In the genomic region with DNA sequence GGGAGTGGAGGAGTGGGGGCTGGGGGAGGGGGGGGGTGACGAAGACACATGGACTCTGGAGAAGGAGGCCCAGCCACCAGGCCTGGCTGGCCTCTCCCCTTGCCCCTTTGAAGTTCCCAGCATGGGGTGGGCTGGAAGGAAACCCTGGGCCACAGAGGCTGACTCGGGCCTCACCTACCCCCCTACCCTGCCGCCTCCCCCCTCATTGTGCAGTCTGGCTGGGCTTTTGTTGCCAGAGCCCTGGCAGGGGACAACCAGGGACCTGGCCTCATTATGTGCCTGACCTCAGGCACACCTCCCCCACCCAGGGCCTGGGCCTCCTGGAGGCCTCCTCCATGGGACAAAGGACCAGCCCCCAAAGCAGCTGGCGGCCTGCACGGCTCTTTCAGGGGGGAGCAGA, we compare ENCODE assay signal across 10 mouse cellular contexts.
A peak's percentile ranks its signal among the peaks of the same experiment; 100 is the strongest.
DNase-seq lines count a peak whose midpoint lies in the region; ATAC-seq and TF ChIP-seq lines count a peak whose summit lies in the region.
"Had no signal": no experiment of that assay in that cellular context is flagged by ENCODE, and none has a peak within 500 bp of the region (broad histone marks: within the 10 kb centered on the region; RNA-seq: fewer than 3 reads in every experiment).

No protein-coding gene starts in this region.

- TF ChIP-seq CTCF in heart, adult 2 months (IDR thresholded peaks at IDR 0.05): no peak

- TF ChIP-seq POLR2A in heart, adult 2 months (IDR thresholded peaks at IDR 0.05; ENCODE audit: insufficient read depth, low read depth, low read length): no peak

- H3K4me2 ChIP-seq in heart, embryonic 14.5 days (ENCODE audit: low read length): no peak overlapping the region
- H3K4me2 ChIP-seq in midbrain, embryonic 15.5 days: no peak overlapping the region

- 33% methylated on average over 5 of the region's 5 CpGs for WGBS in heart, embryonic 14.5 days
- 44% methylated on average over 5 of the region's 5 CpGs for WGBS in heart, adult 2 months
- WGBS in hindbrain, embryonic 10.5 days: 0% methylated on average over 5 of the region's 5 CpGs
- WGBS in midbrain, embryonic 15.5 days: 8% methylated on average over 5 of the region's 5 CpGs

- H3K36me3 ChIP-seq in heart, embryonic 14.5 days (ENCODE audit: control insufficient read depth, insufficient read depth, low read length): no peaks in the 10 kb centered on the region
- no peaks in the 10 kb centered on the region for H3K36me3 ChIP-seq in heart, adult 2 months (ENCODE audit: control insufficient read depth, insufficient read depth, low read length)
- H3K36me3 ChIP-seq in hindbrain, embryonic 10.5 days: peaks cover 3% of the 10 kb centered on the region; the same call in 1 of the 2 replicates
- H3K36me3 ChIP-seq in midbrain, embryonic 15.5 days (replicated peaks): no peaks in the 10 kb centered on the region

- H3K4me3 ChIP-seq in heart, embryonic 14.5 days (ENCODE audit: control insufficient read depth in 1 of 2, insufficient read depth in 1 of 2, low read depth in 1 of 2, low read length in 2 of 2): no peak overlapping the region
- no peak overlapping the region for H3K4me3 ChIP-seq in heart, adult 2 months
- H3K4me3 ChIP-seq in hindbrain, embryonic 10.5 days: peak overlapping the region; percentile 24
- no peak overlapping the region for H3K4me3 ChIP-seq in midbrain, embryonic 15.5 days
- H3K4me3 ChIP-seq: myocyte had no signal

- intact Hi-C loops in heart, adult 2 months (cut with DNase I): no loop called here

- H3K79me2 ChIP-seq in heart, adult 2 months (replicated peaks; ENCODE audit: control insufficient read depth, insufficient read depth, low read length): no peaks in the 10 kb centered on the region

- peak overlapping the region; percentile 57 for H3K9ac ChIP-seq in heart, embryonic 14.5 days (ENCODE audit: low read length)
- H3K9ac ChIP-seq in heart, adult 2 months (ENCODE audit: low read depth, low read length): no peak overlapping the region
- no peak overlapping the region; the same call in 1 of the 2 replicates for H3K9ac ChIP-seq in midbrain, embryonic 15.5 days

- TF ChIP-seq EP300 in heart, adult 2 months (IDR thresholded peaks at IDR 0.05; ENCODE audit: insufficient read depth, low read depth, low read length): no peak

- no peak for DNase-seq in heart, adult 2 months
- peak; percentile 55 for DNase-seq in ZHBTc4 (ENCODE audit: low read depth, low spot score)
- peak; percentile 91 for DNase-seq in hindbrain, embryonic 10.5 days (ENCODE audit: low spot score)
- DNase-seq in right cerebral cortex, postnatal 36 days (ENCODE audit: low spot score in 2 of 2): no peak
- no peak for DNase-seq in ovary, postnatal 14 days (ENCODE audit: low spot score)
- no peak for DNase-seq in right cerebral cortex, postnatal 10 days (ENCODE audit: low spot score in 2 of 2)
- DNase-seq: layer of hippocampus, adult 9-11 months had no signal

- 0 out of 2 replicates have a peak, but pooled peaks have one; percentile 36 for ATAC-seq in heart, embryonic 14.5 days (ENCODE audit: insufficient number of reproducible peaks, insufficient read depth, low FRiP score, low read depth)
- ATAC-seq in midbrain, embryonic 15.5 days (replicated peaks): peak; percentile 43

- peaks cover 35 to 48% of the 10 kb centered on the region in 2 experiments for H3K4me1 ChIP-seq in heart, embryonic 14.5 days (ENCODE audit: control insufficient read depth in 2 of 2, insufficient read depth in 2 of 2, low read length in 2 of 2)
- peaks cover 3% of the 10 kb centered on the region for H3K4me1 ChIP-seq in heart, adult 2 months (ENCODE audit: control insufficient read depth, insufficient read depth, low read length)
- peaks cover 89% of the 10 kb centered on the region for H3K4me1 ChIP-seq in hindbrain, embryonic 10.5 days (replicated peaks)
- peaks cover 66% of the 10 kb centered on the region for H3K4me1 ChIP-seq in midbrain, embryonic 15.5 days

- no peaks in the 10 kb centered on the region for H3K27me3 ChIP-seq in heart, embryonic 14.5 days (ENCODE audit: control insufficient read depth, insufficient read depth, low read length)
- H3K27me3 ChIP-seq in heart, adult 2 months (ENCODE audit: control insufficient read depth, insufficient read depth, low read length): no peaks in the 10 kb centered on the region
- no peaks in the 10 kb centered on the region for H3K27me3 ChIP-seq in hindbrain, embryonic 10.5 days (ENCODE audit: insufficient read depth, poor library complexity, severe bottlenecking)
- no peaks in the 10 kb centered on the region for H3K27me3 ChIP-seq in midbrain, embryonic 15.5 days (replicated peaks)

- H3K9me3 ChIP-seq in heart, embryonic 14.5 days (ENCODE audit: control insufficient read depth, low read length): no peaks in the 10 kb centered on the region
- no peaks in the 10 kb centered on the region for H3K9me3 ChIP-seq in hindbrain, embryonic 10.5 days
- H3K9me3 ChIP-seq in midbrain, embryonic 15.5 days: no peaks in the 10 kb centered on the region

- peak overlapping the region in 1 of 2 experiments; percentile 39; a peak in 1 of 4 replicates for H3K27ac ChIP-seq in heart, embryonic 14.5 days (replicated peaks in 1 of 2; ENCODE audit: control insufficient read depth in 1 of 2, insufficient read depth in 1 of 2, low read depth in 2 of 2, low read length in 2 of 2)
- H3K27ac ChIP-seq in heart, adult 2 months: no peak overlapping the region
- peak overlapping the region; percentile 94 for H3K27ac ChIP-seq in hindbrain, embryonic 10.5 days
- peak overlapping the region; percentile 76 for H3K27ac ChIP-seq in midbrain, embryonic 15.5 days

Comparison
In these comparisons a context has a peak if more than half of its experiments do, and no peak if none do; other contexts are left out.
1. DNase-seq: peak in ZHBTc4 (single experiment) and hindbrain, embryonic 10.5 days (single experiment); none in heart, adult 2 months (0 of 2), right cerebral cortex, postnatal 36 days (0 of 2), ovary, postnatal 14 days (single experiment) and right cerebral cortex, postnatal 10 days (0 of 2).